Mouse (Mus musculus): ENCODE data around the gene AC124502.3. TPM values are rescaled to one million over a fixed set of nuclear protein-coding genes. Genes with fewer than 3 reads are reported as not detected.
A peak's percentile ranks its signal among the peaks of the same experiment; 100 is the strongest.

Gene AC124502.3
- polyA plus RNA-seq, 1 experiment from 2014 or later: 3.5 TPM

DNA sequence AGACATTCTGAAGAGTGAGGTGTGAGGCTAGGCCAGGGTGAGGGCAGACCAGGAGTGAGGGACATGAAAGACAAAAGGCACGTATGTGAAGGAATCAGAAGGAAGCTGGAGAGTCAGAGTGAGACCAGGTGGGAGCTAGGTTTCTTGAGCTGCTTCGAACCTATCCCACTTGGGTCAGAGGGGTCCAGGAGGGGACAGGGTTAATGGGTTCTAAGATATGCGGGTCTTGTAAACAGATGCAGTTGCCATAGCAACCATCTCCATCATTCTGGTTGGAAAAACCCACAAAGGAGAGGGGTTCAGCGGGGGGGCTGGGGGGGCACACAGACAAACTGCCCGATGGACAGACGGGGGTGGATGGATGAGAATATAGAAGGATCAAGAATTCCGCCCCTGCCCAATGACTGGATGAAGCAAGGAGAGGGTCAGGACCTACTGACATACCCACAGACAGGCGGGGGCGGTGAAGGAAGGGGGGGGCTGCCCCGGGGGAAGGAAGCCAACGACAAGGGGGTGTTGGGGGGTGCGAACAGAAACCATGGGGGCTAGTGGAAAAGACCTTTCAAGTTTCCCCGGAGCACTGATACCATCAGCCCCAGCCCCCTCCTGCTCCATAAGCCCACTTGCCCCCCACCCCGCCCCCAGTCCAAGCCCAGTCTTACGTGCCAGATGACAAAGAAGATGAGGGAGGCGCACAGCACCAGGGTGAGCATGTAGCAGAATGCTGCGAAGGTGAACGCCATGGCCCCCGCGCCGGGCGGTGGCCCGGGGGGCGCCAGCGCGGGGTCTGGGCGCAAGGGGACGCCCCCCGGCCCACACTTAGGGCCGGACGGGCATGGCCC lies 59.1 kb downstream of the AC124502.3 start:
- no peak; the same call in 1 of the 2 replicates for ATAC-seq (ENCODE audit: low read depth)
- H3K9ac ChIP-seq (ENCODE audit: low read length): peak overlapping the region; percentile 72
- H3K36me3 ChIP-seq (ENCODE audit: control insufficient read depth, insufficient read depth, low read length): peaks cover 19% of the 10 kb centered on the region
- 4% methylated on average over 27 of the region's 31 CpGs for WGBS
- peak overlapping the region; percentile 57 for H3K4me3 ChIP-seq (ENCODE audit: low read length)
- peak overlapping the region; percentile 99 for H3K4me2 ChIP-seq (ENCODE audit: low read depth, low read length)
- peaks cover 3% of the 10 kb centered on the region; the same call in 1 of the 2 replicates for H3K27me3 ChIP-seq (ENCODE audit: control insufficient read depth, insufficient read depth, low read depth, low read length)
- H3K4me1 ChIP-seq (replicated peaks; ENCODE audit: control insufficient read depth, insufficient read depth, low read length): peaks cover 12% of the 10 kb centered on the region
- no peak overlapping the region for H3K27ac ChIP-seq (ENCODE audit: low read length)
- H3K9me3 ChIP-seq (ENCODE audit: control insufficient read depth, low read length): no peaks in the 10 kb centered on the region

DNA sequence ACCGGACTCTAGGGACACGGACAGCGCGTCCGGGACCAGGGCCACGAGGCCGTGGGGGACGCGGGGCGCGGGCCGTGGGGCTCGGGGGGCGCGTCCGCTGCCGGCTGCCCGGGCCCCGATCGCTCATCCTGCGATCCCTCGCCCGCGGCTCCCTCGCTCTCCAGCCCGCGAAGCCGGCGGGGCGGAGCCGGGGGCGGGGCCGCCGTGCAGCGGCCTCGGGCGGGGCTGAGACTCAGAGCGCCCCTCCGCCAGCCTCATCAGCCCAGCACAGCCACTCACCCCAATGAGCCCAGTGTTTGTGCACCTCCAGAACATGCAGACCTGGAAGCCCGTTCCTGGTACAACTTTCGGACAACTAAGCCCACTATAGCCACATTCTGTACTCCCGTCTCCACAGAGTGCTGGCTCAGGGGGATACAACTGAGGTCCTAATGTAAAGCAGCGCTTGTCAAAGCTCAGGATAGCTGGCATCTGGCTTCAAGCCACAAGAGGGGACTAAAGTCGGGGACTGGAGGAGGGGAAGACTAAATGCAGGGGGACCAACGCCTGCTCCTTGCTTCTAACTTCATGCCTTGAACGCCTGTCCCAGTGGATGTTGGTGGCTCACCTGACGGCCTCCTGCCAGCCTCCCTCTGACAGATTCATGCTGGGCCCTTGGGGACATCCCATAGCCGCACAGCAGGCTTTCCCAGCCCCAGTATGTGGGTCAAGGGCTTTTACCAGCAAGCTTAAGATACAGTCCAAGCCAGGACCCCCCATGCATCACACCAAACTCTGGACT lies 59.9 kb downstream of the AC124502.3 start, which contains the start of gene Cnih2:
Cnih2 (minus strand) TSS at position 159 of the 781 bp plus-strand sequence.
- peaks cover 12% of the 10 kb centered on the region for H3K4me1 ChIP-seq (replicated peaks; ENCODE audit: control insufficient read depth, insufficient read depth, low read length)
- ATAC-seq (ENCODE audit: low read depth): peak; percentile 79
- H3K4me2 ChIP-seq (ENCODE audit: low read depth, low read length): peak within 1 kb of the TSS; percentile 99
- peaks cover 21% of the 10 kb centered on the region for H3K36me3 ChIP-seq (ENCODE audit: control insufficient read depth, insufficient read depth, low read length)
- H3K27ac ChIP-seq (ENCODE audit: low read length): no peak within 1 kb of the TSS
- no peaks in the 10 kb centered on the region for H3K9me3 ChIP-seq (ENCODE audit: control insufficient read depth, low read length)
- H3K9ac ChIP-seq (ENCODE audit: low read length): peak within 1 kb of the TSS; percentile 72
- H3K4me3 ChIP-seq (ENCODE audit: low read length): peak within 1 kb of the TSS; percentile 57
- H3K27me3 ChIP-seq (ENCODE audit: control insufficient read depth, insufficient read depth, low read depth, low read length): peaks cover 3% of the 10 kb centered on the region; the same call in 1 of the 2 replicates
- 4% methylated on average over 32 of the region's 48 CpGs for whole genome bisulfite sequencing

Other genes starting within 250 kb of the AC124502.3 start
- 52.2 and 55.1 TPM in 2 replicates for gene Rbm4, start 245.0 kb upstream of the AC124502.3 start, polyA plus RNA-seq (2015; fragmentation: Nextera tagmentation; extraction: Ambion mirVana)
- 25.7 and 30.9 TPM in 2 replicates for gene Gm21992, start 227.3 kb upstream of the AC124502.3 start, polyA plus RNA-seq (2015; fragmentation: Nextera tagmentation; extraction: Ambion mirVana)
- gene Rbm14, start 227.3 kb upstream of the AC124502.3 start, polyA plus RNA-seq (2015; fragmentation: Nextera tagmentation; extraction: Ambion mirVana): 82.4 and 88.6 TPM in 2 replicates
- gene Ccs, start 199.6 kb upstream of the AC124502.3 start, polyA plus RNA-seq (2015; fragmentation: Nextera tagmentation; extraction: Ambion mirVana): 53.7 and 60.1 TPM in 2 replicates
- gene Ccdc87, start 199.5 kb upstream of the AC124502.3 start, polyA plus RNA-seq (2015; fragmentation: Nextera tagmentation; extraction: Ambion mirVana): 0.65 and 0.72 TPM in 2 replicates
- gene Ctsf, start 183.8 kb upstream of the AC124502.3 start, polyA plus RNA-seq (2015; fragmentation: Nextera tagmentation; extraction: Ambion mirVana): 23.5 and 26.6 TPM in 2 replicates
- 2.1 and 5.0 TPM in 2 replicates for gene Actn3, start 161.0 kb upstream of the AC124502.3 start, polyA plus RNA-seq (2015; fragmentation: Nextera tagmentation; extraction: Ambion mirVana)
- 8.3 and 9.4 TPM in 2 replicates for gene Zdhhc24, start 160.2 kb upstream of the AC124502.3 start, polyA plus RNA-seq (2015; fragmentation: Nextera tagmentation; extraction: Ambion mirVana)
- gene Bbs1, start 132.3 kb upstream of the AC124502.3 start, polyA plus RNA-seq (2015; fragmentation: Nextera tagmentation; extraction: Ambion mirVana): 4.2 and 4.9 TPM in 2 replicates
- 94.6 and 95.1 TPM in 2 replicates for gene Dpp3, start 110.6 kb upstream of the AC124502.3 start, polyA plus RNA-seq (2015; fragmentation: Nextera tagmentation; extraction: Ambion mirVana)
- 1.9 and 2.1 TPM in 2 replicates for gene Peli3, start 95.8 kb upstream of the AC124502.3 start, polyA plus RNA-seq (2015; fragmentation: Nextera tagmentation; extraction: Ambion mirVana)
- 90.6 and 93.4 TPM in 2 replicates for gene Mrpl11, start 76.7 kb upstream of the AC124502.3 start, polyA plus RNA-seq (2015; fragmentation: Nextera tagmentation; extraction: Ambion mirVana)
- gene Npas4, start 48.6 kb upstream of the AC124502.3 start, polyA plus RNA-seq (2015; fragmentation: Nextera tagmentation; extraction: Ambion mirVana): 0.09 TPM in 1 of 2 replicates, not detected in the other
- gene Slc29a2, start 15.0 kb upstream of the AC124502.3 start, polyA plus RNA-seq (2015; fragmentation: Nextera tagmentation; extraction: Ambion mirVana): 2.7 and 3.6 TPM in 2 replicates
- gene B4gat1, start 65 bp upstream of the AC124502.3 start, polyA plus RNA-seq (2015; fragmentation: Nextera tagmentation; extraction: Ambion mirVana): 47.6 and 49.4 TPM in 2 replicates
- gene Brms1, start 2.5 kb downstream of the AC124502.3 start, polyA plus RNA-seq (2015; fragmentation: Nextera tagmentation; extraction: Ambion mirVana): 41.6 and 45.0 TPM in 2 replicates
- 3.7 and 4.2 TPM in 2 replicates for gene Rin1, start 11.6 kb downstream of the AC124502.3 start, polyA plus RNA-seq (2015; fragmentation: Nextera tagmentation; extraction: Ambion mirVana)
- 69.1 and 80.6 TPM in 2 replicates for gene Cd248, start 29.2 kb downstream of the AC124502.3 start, polyA plus RNA-seq (2015; fragmentation: Nextera tagmentation; extraction: Ambion mirVana)
- 3.6 and 3.8 TPM in 2 replicates for gene Tmem151a, start 46.6 kb downstream of the AC124502.3 start, polyA plus RNA-seq (2015; fragmentation: Nextera tagmentation; extraction: Ambion mirVana)
- gene Yif1a, start 49.6 kb downstream of the AC124502.3 start, polyA plus RNA-seq (2015; fragmentation: Nextera tagmentation; extraction: Ambion mirVana): 95.3 and 101 TPM in 2 replicates
- 5.6 and 7.0 TPM in 2 replicates for gene Cnih2, start 59.6 kb downstream of the AC124502.3 start, polyA plus RNA-seq (2015; fragmentation: Nextera tagmentation; extraction: Ambion mirVana)
- gene Rab1b, start 68.2 kb downstream of the AC124502.3 start, polyA plus RNA-seq (2015; fragmentation: Nextera tagmentation; extraction: Ambion mirVana): 289 and 295 TPM in 2 replicates
- 14.6 and 17.0 TPM in 2 replicates for gene Klc2, start 79.7 kb downstream of the AC124502.3 start, polyA plus RNA-seq (2015; fragmentation: Nextera tagmentation; extraction: Ambion mirVana)
- 16.5 and 21.0 TPM in 2 replicates for gene Pacs1, start 234.2 kb downstream of the AC124502.3 start, polyA plus RNA-seq (2015; fragmentation: Nextera tagmentation; extraction: Ambion mirVana)

All from lung, embryonic 16.5 days (tissue).